Mouse (Mus musculus) left cerebral cortex, adult 2 months (tissue): Measurements from ENCODE around the gene Abca7. TPM values are rescaled to one million over a fixed set of nuclear protein-coding genes. Genes with fewer than 3 reads are reported as not detected.
A peak's percentile ranks its signal among the peaks of the same experiment; 100 is the strongest.
"Not testable (repeated sequence)": the region's sequence is repeated elsewhere in the genome, so short reads cannot be mapped to it uniquely, and the experiment has no call there.

Experiments used
- DNase-seq, 2 experiments: peaks; one replicate each; pipeline ENCODE4 v3.0.0; 2021 to 2022; ENCODE audit warnings: low spot score in 2 of 2, mixed read lengths in 1 of 2; ENCODE audit errors: extremely low spot score in 1 of 2
- H3K27ac ChIP-seq: fragments of 200-600 bp; 2 replicates; pipeline ENCODE4 v1.8.1; 2022
- H3K4me3 ChIP-seq: fragments of 200-600 bp; 2 replicates; pipeline ENCODE4 v1.8.1; 2022
- CTCF ChIP-seq: fragments of 200-600 bp; IDR thresholded peaks from 2 replicates; pipeline ENCODE4 v1.8.1; 2022; ENCODE audit warnings: antibody characterized with exemption, mild to moderate bottlenecking, moderate library complexity
- intact Hi-C: fragments of 180-260 bp; cut with DNase I; formaldehyde crosslinking; loops from one replicate; pipeline ENCODE4 v1.15.1; 2025
- total RNA-seq, 2 experiments: library from RNA; stranded (reverse); gene quantifications; 2 replicates each; pipeline ENCODE4 v1.2.3; 2021

The Abca7 gene
- total RNA-seq, 2 experiments from 2014 or later, result 13.5 to 13.8 TPM

- intact Hi-C loops, result loop anchor here (2.0 kb wide), 1 partner anchor 61 kb away; the partner anchor contains the start of gene Stk11
- peak; percentile 44 for TF ChIP-seq CTCF
These were observed 57.8 kb downstream of the Abca7 start for GRCm38 (mm10) chr10:80053831-80054815.

GRCm38 (mm10) chr10:80054911-80055310, 58.6 kb downstream of the Abca7 start:
- intact Hi-C loops, result loop anchor here (2.0 kb wide), 1 partner anchor 60 kb away; the partner anchor contains the start of gene Stk11
- not testable (repeated sequence) for DNase-seq, H3K27ac ChIP-seq
- H3K4me3 ChIP-seq, result peak overlapping the region; percentile 90

More at GRCm38 (mm10) chr10:80053831-80054815, 57.8 kb downstream of the Abca7 start:
- H3K4me3 ChIP-seq, result peak overlapping the region; percentile 90
- peak overlapping the region; percentile 98 for H3K27ac ChIP-seq
- peak; percentile 57 to 61 for DNase-seq

GRCm38 (mm10) chr10:80055364-80055763, 59.1 kb downstream of the Abca7 start:
- Histone ChIP-seq H3K27ac (no peak overlapping the region), H3K4me3 (peak overlapping the region; percentile 90)
- DNase-seq, result no peak
- intact Hi-C loops, result loop anchor here (2.0 kb wide), 1 partner anchor 59 kb away; the partner anchor contains the start of gene Stk11
- TF ChIP-seq CTCF, result no peak

GRCm38 (mm10) chr10:80055891-80056290, 59.6 kb downstream of the Abca7 start:
- Histone ChIP-seq H3K4me3 (no peak overlapping the region; the same call in 1 of the 2 replicates), H3K27ac (no peak overlapping the region)
- no peak for DNase-seq
- no peak for TF ChIP-seq CTCF
- intact Hi-C loops, result loop anchor here (2.0 kb wide), 1 partner anchor 59 kb away; the partner anchor contains the start of gene Stk11

- no peak overlapping the region for H3K4me3 ChIP-seq
- no peak for DNase-seq
- no peak for TF ChIP-seq CTCF
- H3K27ac ChIP-seq, result no peak overlapping the region
- intact Hi-C loops, result no loop called here
These were observed 60.2 kb downstream of the Abca7 start for GRCm38 (mm10) chr10:80056506-80056905.

- DNase-seq, result no peak
- intact Hi-C loops, result no loop called here
- TF ChIP-seq CTCF, result no peak
- Histone ChIP-seq H3K4me3 (no peak overlapping the region), H3K27ac (no peak overlapping the region)
These were observed 60.8 kb downstream of the Abca7 start for GRCm38 (mm10) chr10:80056976-80057682.

- intact Hi-C loops, result no loop called here
- no peak for DNase-seq
- no peak for TF ChIP-seq CTCF
- no peak overlapping the region for H3K4me3 ChIP-seq
- H3K27ac ChIP-seq, result no peak overlapping the region
These were observed 61.5 kb downstream of the Abca7 start for GRCm38 (mm10) chr10:80057683-80058326.

GRCm38 (mm10) chr10:80063104-80063503, 66.8 kb downstream of the Abca7 start:
- TF ChIP-seq CTCF, result no peak
- Histone ChIP-seq H3K4me3 (no peak overlapping the region), H3K27ac (peak overlapping the region; percentile 61; the same call in 1 of the 2 replicates)
- no peak for DNase-seq
- intact Hi-C loops, result no loop called here

- intact Hi-C loops, result no loop called here
- TF ChIP-seq CTCF, result no peak; the same call in 1 of the 2 replicates
- Histone ChIP-seq H3K4me3 (no peak overlapping the region), H3K27ac (peak overlapping the region; percentile 61; the same call in 1 of the 2 replicates)
- DNase-seq, result no peak
These were observed 67.8 kb downstream of the Abca7 start for GRCm38 (mm10) chr10:80063877-80064650.

Other genes starting within 250 kb of the Abca7 start
- 10 to 100 TPM; 45.1 to 51.6 TPM for gene Polrmt, start 249.9 kb upstream of the Abca7 start, total RNA-seq
- 1 to 10 TPM; 4.5 to 4.8 TPM for gene Fgf22, start 241.4 kb upstream of the Abca7 start, total RNA-seq
- 10 to 100 TPM; 93.3 to 97.5 TPM for gene Rnf126, start 229.5 kb upstream of the Abca7 start, total RNA-seq
- gene Fstl3, start 219.2 kb upstream of the Abca7 start, total RNA-seq, result 1 to 10 TPM; 2.5 to 2.6 TPM
- under 1 TPM; 0.58 to 0.75 TPM for gene Prss57, start 205.5 kb upstream of the Abca7 start, total RNA-seq
- 100 to 1,000 TPM; 293 to 312 TPM for gene Palm, start 202.9 kb upstream of the Abca7 start, total RNA-seq
- under 1 TPM; 0.59 to 0.89 TPM for gene Misp, start 175.5 kb upstream of the Abca7 start, total RNA-seq
- gene Ptbp1, start 142.1 kb upstream of the Abca7 start, total RNA-seq, result 10 to 100 TPM; 55.5 to 61.7 TPM
- gene Prtn3, start 122.0 kb upstream of the Abca7 start, total RNA-seq, result 1 to 10 TPM; 1.7 to 2.6 TPM
- 10 to 100 TPM; 51.8 to 63.0 TPM for gene Plppr3, start 121.9 kb upstream of the Abca7 start, total RNA-seq
- not detected for gene Elane, start 110.2 kb upstream of the Abca7 start, total RNA-seq
- gene Cfd, start 105.6 kb upstream of the Abca7 start, total RNA-seq, result not detected
- gene Med16, start 87.6 kb upstream of the Abca7 start, total RNA-seq, result 10 to 100 TPM; 55.3 to 55.5 TPM
- not detected for gene Gm26602, start 85.6 kb upstream of the Abca7 start, total RNA-seq
- gene Kiss1r, start 79.5 kb upstream of the Abca7 start, total RNA-seq, result 1 to 10 TPM; 6.6 to 9.1 TPM
- 100 to 1,000 TPM; 318 to 346 TPM for gene R3hdm4, start 75.3 kb upstream of the Abca7 start, total RNA-seq
- gene Arid3a, start 69.5 kb upstream of the Abca7 start, total RNA-seq, result 1 to 10 TPM; 5.7 to 10.0 TPM
- 10 to 100 TPM; 45.4 to 49.4 TPM for gene Wdr18, start 36.3 kb upstream of the Abca7 start, total RNA-seq
- gene Grin3b, start 25.8 kb upstream of the Abca7 start, total RNA-seq, result under 1 TPM; 0.14 to 0.20 TPM
- gene Tmem259, start 12.2 kb upstream of the Abca7 start, total RNA-seq, result 100 to 1,000 TPM; 122 to 126 TPM
- gene Cnn2, start 7.9 kb upstream of the Abca7 start, total RNA-seq, result 1 to 10 TPM; 5.6 to 8.0 TPM
- gene Arhgap45, start 20.2 kb downstream of the Abca7 start, total RNA-seq, result 1 to 10 TPM; 3.5 TPM
- gene Polr2e, start 43.3 kb downstream of the Abca7 start, total RNA-seq, result 10 to 100 TPM; 73.0 to 76.0 TPM
- 100 to 1,000 TPM; 494 to 526 TPM for gene Gpx4, start 50.7 kb downstream of the Abca7 start, total RNA-seq
- 10 to 100 TPM; 21.4 to 22.1 TPM for gene Sbno2, start 109.1 kb downstream of the Abca7 start, total RNA-seq
- 100 to 1,000 TPM; 102 to 106 TPM for gene Stk11, start 119.3 kb downstream of the Abca7 start, total RNA-seq
- gene Atp5d, start 142.1 kb downstream of the Abca7 start, total RNA-seq, result 100 to 1,000 TPM; 356 to 366 TPM
- gene Cbarp, start 144.3 kb downstream of the Abca7 start, total RNA-seq, result 100 to 1,000 TPM; 431 to 456 TPM
- 100 to 1,000 TPM in 1 of 2 experiments, 10 to 100 TPM in 1; 80.7 to 127 TPM for gene Midn, start 151.8 kb downstream of the Abca7 start, total RNA-seq
- gene Cirbp, start 169.5 kb downstream of the Abca7 start, total RNA-seq, result 10 to 100 TPM; 75.8 to 93.0 TPM
- gene 1600002K03Rik, start 176.4 kb downstream of the Abca7 start, total RNA-seq, result 1 to 10 TPM; 6.0 to 8.1 TPM
- 1 to 10 TPM; 6.8 to 7.2 TPM for gene Efna2, start 183.0 kb downstream of the Abca7 start, total RNA-seq
- 10 to 100 TPM; 37.8 to 43.3 TPM for gene Mum1, start 229.9 kb downstream of the Abca7 start, total RNA-seq